Mouse (Mus musculus) liver, postnatal 0 days (tissue): ENCODE results near the gene Mob3b.

ENCODE experiments used
- CTCF ChIP-seq: sonication (generic); IDR thresholded peaks from 2 replicates; pipeline ENCODE4 v1.5.1; 2016; ENCODE audit warnings: antibody characterized with exemption, low read depth
- EP300 ChIP-seq: IDR thresholded peaks from 2 replicates; pipeline ENCODE4 v1.6.1; 2016; ENCODE audit warnings: antibody characterized with exemption, low read depth, mild to moderate bottlenecking

DNA sequence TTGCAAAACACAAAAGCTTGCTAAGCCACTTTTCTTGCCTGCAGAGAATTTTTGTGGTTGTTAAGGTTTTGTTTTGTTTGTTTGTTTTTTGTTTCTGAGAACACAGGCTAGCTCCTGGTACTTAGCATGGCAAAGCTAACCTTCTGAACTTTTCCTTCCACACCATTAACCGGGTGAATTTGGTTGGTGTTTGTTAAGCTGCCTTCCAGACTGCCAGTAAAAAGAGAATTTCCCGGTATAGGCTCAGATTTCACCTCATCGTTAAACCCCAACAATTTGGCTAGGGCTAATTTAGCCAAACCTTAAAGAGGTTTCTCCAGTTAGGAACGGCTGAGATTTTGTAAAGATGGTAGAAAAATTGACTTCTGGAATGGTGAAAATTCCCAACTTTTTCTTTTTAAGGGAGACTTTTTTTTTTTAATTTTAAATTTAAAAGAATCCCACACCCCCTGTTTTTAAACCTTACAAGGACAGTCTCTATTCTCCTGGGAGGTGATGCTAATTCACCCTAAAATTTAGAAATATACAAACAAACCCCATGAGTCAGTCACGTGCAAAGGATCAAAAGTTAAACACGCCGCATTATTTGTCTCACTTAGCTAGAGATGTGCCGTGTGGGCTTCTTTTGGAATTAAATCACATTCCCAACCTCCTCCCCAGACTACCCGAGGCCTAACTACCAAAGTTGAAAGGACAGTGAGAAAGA is 108.1 kb downstream of the Mob3b start:
- TF ChIP-seq CTCF (no peak), EP300 (no peak)
